Mouse (Mus musculus) 3134 (cell line): ENCODE results near the gene Ereg.

Experiments
- DNase-seq: peaks from one replicate; pipeline ENCODE4 v3.0.0-alpha.2; 2011; ENCODE audit warnings: low spot score; ENCODE audit not compliant: insufficient read length; ENCODE audit errors: extremely low read depth

Gene Ereg

GRCm38 (mm10) chr5:91074450-91074950 lies at the start of gene Ereg:
Gene Ereg (plus strand): TSS chr5:91074622.
- peak; percentile 91 for DNase-seq

GRCm38 (mm10) chr5:91027164-91027563 lies 47.3 kb upstream of the Ereg start, which contains the start of gene Epgn:
Gene Epgn (plus strand): TSS chr5:91027464.
- DNase-seq, result no peak

- DNase-seq, result no peak
These were observed 46.6 kb upstream of the Ereg start for GRCm38 (mm10) chr5:91027840-91028239.

- no peak for DNase-seq
These were observed 43.8 kb upstream of the Ereg start for GRCm38 (mm10) chr5:91030629-91031028.

- DNase-seq, result no peak
These were observed 39.1 kb upstream of the Ereg start for GRCm38 (mm10) chr5:91035341-91035740.

- DNase-seq, result peak; percentile 43
These were observed 37.8 kb upstream of the Ereg start for GRCm38 (mm10) chr5:91036628-91037027.

- DNase-seq, result no peak
These were observed 36.7 kb upstream of the Ereg start for GRCm38 (mm10) chr5:91037756-91038155.

- DNase-seq, result peak; percentile 68
These were observed 35.9 kb upstream of the Ereg start for GRCm38 (mm10) chr5:91038547-91038946.

GRCm38 (mm10) chr5:91038963-91039362 lies 35.5 kb upstream of the Ereg start:
- no peak for DNase-seq

- DNase-seq, result no peak
These were observed 26.4 kb upstream of the Ereg start for GRCm38 (mm10) chr5:91047987-91048386.

- no peak for DNase-seq
These were observed 26.0 kb upstream of the Ereg start for GRCm38 (mm10) chr5:91048397-91048796.

- no peak for DNase-seq
These were observed 2.1 kb upstream of the Ereg start for GRCm38 (mm10) chr5:91072340-91072739.

GRCm38 (mm10) chr5:91073626-91074025 lies 796 bp upstream of the Ereg start:
- peak; percentile 31 for DNase-seq

GRCm38 (mm10) chr5:91074026-91074425 lies 396 bp upstream of the Ereg start:
- no peak for DNase-seq

GRCm38 (mm10) chr5:91075021-91075420 lies 599 bp downstream of the Ereg start:
- DNase-seq, result peak; percentile 40

- DNase-seq, result peak; percentile 64
These were observed 8.6 kb downstream of the Ereg start for GRCm38 (mm10) chr5:91083016-91083415.

GRCm38 (mm10) chr5:91085291-91085690 lies 10.9 kb downstream of the Ereg start:
- DNase-seq, result no peak

GRCm38 (mm10) chr5:91090301-91090700 lies 15.9 kb downstream of the Ereg start:
- DNase-seq, result no peak

GRCm38 (mm10) chr5:91097911-91098614 lies 23.6 kb downstream of the Ereg start:
- no peak for DNase-seq

GRCm38 (mm10) chr5:91101742-91102141 lies 27.3 kb downstream of the Ereg start:
- no peak for DNase-seq

- DNase-seq, result peak; percentile 61
These were observed 29.7 kb downstream of the Ereg start for GRCm38 (mm10) chr5:91103943-91104665.

- no peak for DNase-seq
These were observed 31.8 kb downstream of the Ereg start for GRCm38 (mm10) chr5:91106248-91106647.
